Mouse (Mus musculus) CH12.LX (cell line): ENCODE measurements around the gene Hip1r.

Experiments used
- BHLHE40 ChIP-seq: IDR thresholded peaks from 2 replicates; pipeline ENCODE4 v1.6.1; 2011; ENCODE audit warnings: mild to moderate bottlenecking, low read depth, low read length, improper control_type of control experiment
- CHD2 ChIP-seq: IDR thresholded peaks from 2 replicates; pipeline ENCODE4 v1.6.1; 2011; ENCODE audit warnings: low read length, improper control_type of control experiment
- CTCF ChIP-seq, 2 experiments: IDR thresholded peaks in 1 of 2; conservative IDR thresholded peaks in 1 of 2; 2 replicates each; pipeline ENCODE4 v1.5.1; 2011 to 2012; ENCODE audit warnings: low read depth in 2 of 2, low read length in 2 of 2, improper control_type of control experiment in 1 of 2, inconsistent platforms in 1 of 2, mild to moderate bottlenecking in 1 of 2, moderate library complexity in 1 of 2
- HCFC1 ChIP-seq: IDR thresholded peaks from 2 replicates; pipeline ENCODE4 v1.6.1; 2012; ENCODE audit warnings: low read depth, mild to moderate bottlenecking, inconsistent platforms, low read length, improper control_type of control experiment
- KAT2A ChIP-seq: IDR thresholded peaks from 2 replicates; pipeline ENCODE4 v1.6.1; 2012; ENCODE audit warnings: low read length, improper control_type of control experiment, inconsistent platforms; ENCODE audit not compliant: insufficient replicate concordance
- MAX ChIP-seq: IDR thresholded peaks from 2 replicates; pipeline ENCODE4 v1.6.1; 2011; ENCODE audit warnings: low read length, improper control_type of control experiment
- MAZ ChIP-seq: IDR thresholded peaks from 2 replicates; pipeline ENCODE4 v1.6.1; 2012; ENCODE audit warnings: low read depth, mild to moderate bottlenecking, inconsistent platforms, low read length, improper control_type of control experiment, moderate library complexity
- MXI1 ChIP-seq: IDR thresholded peaks from 2 replicates; pipeline ENCODE4 v1.6.1; 2011; ENCODE audit warnings: mild to moderate bottlenecking, low read depth, low read length, improper control_type of control experiment
- POLR2A ChIP-seq: IDR thresholded peaks from 2 replicates; pipeline ENCODE4 v1.6.1; 2011; ENCODE audit warnings: low read depth, mild to moderate bottlenecking, improper control_type of control experiment, low read length
- SIN3A ChIP-seq: IDR thresholded peaks from 2 replicates; pipeline ENCODE4 v1.6.1; 2012; ENCODE audit warnings: low read length, improper control_type of control experiment, inconsistent platforms
- SMC3 ChIP-seq: IDR thresholded peaks from 2 replicates; pipeline ENCODE4 v1.6.1; 2011; ENCODE audit warnings: low read depth, low read length, improper control_type of control experiment
- USF2 ChIP-seq: conservative IDR thresholded peaks from 2 replicates; pipeline ENCODE4 v1.6.1; 2011; ENCODE audit warnings: low read depth, low read length, improper control_type of control experiment

DNA sequence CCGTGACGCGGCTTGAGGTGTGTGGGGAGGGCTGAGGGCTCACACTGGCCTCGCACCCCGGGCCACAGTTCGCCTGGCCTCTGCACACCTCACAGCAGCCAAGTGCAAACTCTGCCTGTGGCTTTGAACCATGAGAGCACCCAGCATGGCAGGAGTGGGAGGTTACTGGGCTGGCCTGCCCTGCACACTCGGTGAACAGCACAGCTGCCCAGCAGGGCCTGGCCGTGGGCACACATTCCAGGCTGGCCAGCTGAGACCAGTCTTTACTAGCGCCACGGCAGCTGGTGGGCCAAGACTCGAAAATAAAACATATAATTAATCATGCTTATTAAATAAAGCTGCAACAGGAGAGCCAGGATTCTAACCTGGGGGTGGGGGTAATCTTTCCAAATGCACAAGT, 32.2 kb downstream of the Hip1r start:
- no peak for TF ChIP-seq CTCF (conservative IDR thresholded peaks at IDR 0.05 in 1 of 2, IDR thresholded peaks at IDR 0.05 in 1 of 2; ENCODE audit: low read depth in 2 of 2, low read length in 2 of 2)
- no peak for TF ChIP-seq POLR2A
- TF ChIP-seq HCFC1: no peak
- TF ChIP-seq BHLHE40: no peak
- TF ChIP-seq MAX: no peak
- TF ChIP-seq CHD2: no peak
- TF ChIP-seq SIN3A: no peak
- TF ChIP-seq USF2: no peak
- TF ChIP-seq SMC3: no peak
- TF ChIP-seq KAT2A: no peak
- TF ChIP-seq MXI1: no peak
- no peak for TF ChIP-seq MAZ
